Mouse (Mus musculus): ENCODE measurements at regions not wholly inside any gene's neighbourhood (a gene's known extent, or its start where the extent isn't known, plus 50 kb on each side); places are given as distances from the start of the nearest gene placed in this dataset.

DNA sequence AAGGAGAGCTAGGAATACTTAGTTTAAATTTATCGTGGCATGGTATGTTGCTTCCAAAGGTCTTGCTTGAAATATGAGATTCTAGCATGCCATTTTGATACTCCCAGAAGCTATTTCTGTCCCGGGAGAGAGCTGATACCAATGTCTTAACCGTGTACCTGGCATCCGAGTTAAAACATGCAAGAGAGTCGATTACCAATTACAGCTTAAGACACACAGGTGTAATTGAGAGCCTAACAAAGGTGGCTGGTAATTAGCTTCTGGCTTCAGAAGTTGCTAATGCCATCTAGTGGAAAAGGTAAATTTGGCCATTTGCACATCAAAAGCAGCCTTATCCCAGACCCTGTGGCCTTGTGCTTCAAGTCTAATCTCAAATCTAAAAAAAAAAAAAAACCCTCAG lies 210.0 kb upstream of the Spred2 start:
- 35% methylated on average over 5 of the region's 5 CpGs for whole genome bisulfite sequencing
- ATAC-seq (ENCODE audit: low FRiP score), result peak; percentile 24; the same call in 1 of the 2 replicates
- Histone ChIP-seq H3K4me1 (peaks cover 10% of the 10 kb centered on the region), H3K36me3 (no peaks in the 10 kb centered on the region), H3K27me3 (replicated peaks) (no peaks in the 10 kb centered on the region), H3K9ac (replicated peaks) (no peak overlapping the region; the same call in 1 of the 2 replicates), H3K4me3 (replicated peaks) (no peak overlapping the region), H3K27ac (replicated peaks) (0 out of 2 replicates have a peak overlapping the region, but pooled peaks have one; percentile 23), H3K9me3 (replicated peaks) (no peaks in the 10 kb centered on the region), H3K4me2 (peak overlapping the region; percentile 43)

- Histone ChIP-seq H3K4me2 (no peak overlapping the region), H3K9me3 (replicated peaks) (no peaks in the 10 kb centered on the region), H3K4me1 (peaks cover 10% of the 10 kb centered on the region), H3K36me3 (no peaks in the 10 kb centered on the region), H3K4me3 (replicated peaks) (no peak overlapping the region), H3K27ac (replicated peaks) (no peak overlapping the region), H3K9ac (replicated peaks) (no peak overlapping the region), H3K27me3 (replicated peaks) (no peaks in the 10 kb centered on the region)
- no peak for ATAC-seq (ENCODE audit: low FRiP score)
- WGBS, result 31% methylated on average over 8 of the region's 8 CpGs
Observed at GRCm38 (mm10) chr11:19714888-19715595, 209.1 kb upstream of the Spred2 start.

DNA sequence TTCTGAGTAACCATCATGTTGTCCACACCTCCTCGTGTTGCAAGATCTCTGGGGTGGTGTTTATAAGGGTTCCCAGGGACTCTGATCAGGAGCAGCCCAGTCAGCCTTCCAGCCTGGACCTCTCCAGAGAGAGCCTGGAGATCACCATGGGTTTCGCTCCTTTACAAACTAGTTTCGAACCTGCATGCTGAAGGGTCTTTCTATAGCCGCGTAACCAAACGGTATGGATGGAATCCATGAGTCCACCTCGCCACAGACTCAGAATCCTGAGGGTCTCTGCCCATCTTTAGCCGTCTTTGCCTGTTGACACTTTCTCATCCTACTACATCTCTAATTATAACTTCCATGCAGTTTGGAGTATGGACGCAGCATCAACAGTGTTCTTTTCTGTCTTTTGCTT lies 206.0 kb upstream of the Spred2 start:
- H3K4me2 ChIP-seq, result no peak overlapping the region
- WGBS, result 97% methylated on average over 9 of the region's 9 CpGs
- H3K4me3 ChIP-seq (replicated peaks), result no peak overlapping the region
- no peaks in the 10 kb centered on the region for H3K27me3 ChIP-seq (replicated peaks)
- ATAC-seq (ENCODE audit: low FRiP score), result no peak
- peaks cover 8% of the 10 kb centered on the region for H3K4me1 ChIP-seq
- H3K9me3 ChIP-seq (replicated peaks), result no peaks in the 10 kb centered on the region
- no peak overlapping the region for H3K9ac ChIP-seq (replicated peaks)
- no peak overlapping the region for H3K27ac ChIP-seq (replicated peaks)
- no peaks in the 10 kb centered on the region for H3K36me3 ChIP-seq

DNA sequence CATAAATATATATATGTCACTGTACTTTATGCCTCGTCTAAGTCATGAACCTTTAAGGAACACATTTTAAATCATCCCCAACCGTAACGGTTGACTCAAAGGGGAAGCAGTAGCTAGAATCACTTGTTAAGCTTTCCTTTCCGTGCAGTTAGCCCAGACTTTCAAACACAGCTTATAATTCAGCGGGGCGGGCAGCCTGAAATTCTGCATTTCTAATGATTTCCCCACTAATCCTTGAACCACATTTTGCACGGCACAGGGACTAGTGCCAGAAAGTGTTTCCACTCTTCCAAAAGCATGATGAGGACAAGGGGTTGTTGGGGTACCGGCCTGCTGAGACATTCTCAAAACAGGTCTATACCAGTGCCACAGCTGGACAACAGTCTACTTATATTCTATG lies 195.1 kb upstream of the Spred2 start:
- H3K27ac ChIP-seq (replicated peaks), result no peak overlapping the region
- no peak overlapping the region for H3K4me2 ChIP-seq
- H3K9me3 ChIP-seq (replicated peaks), result no peaks in the 10 kb centered on the region
- no peaks in the 10 kb centered on the region for H3K36me3 ChIP-seq
- H3K27me3 ChIP-seq (replicated peaks), result no peaks in the 10 kb centered on the region
- 90% methylated on average over 8 of the region's 8 CpGs for WGBS
- ATAC-seq (ENCODE audit: low FRiP score), result no peak
- no peak overlapping the region for H3K4me3 ChIP-seq (replicated peaks)
- no peak overlapping the region for H3K9ac ChIP-seq (replicated peaks)
- H3K4me1 ChIP-seq, result no peaks in the 10 kb centered on the region

- 89% methylated on average over 5 of the region's 5 CpGs for WGBS
- ATAC-seq (ENCODE audit: low FRiP score), result no peak
- no peaks in the 10 kb centered on the region for H3K9me3 ChIP-seq (replicated peaks)
Observed at GRCm38 (mm10) chr11:19730747-19731146, 193.4 kb upstream of the Spred2 start.

GRCm38 (mm10) chr11:19736076-19736475 lies 188.1 kb upstream of the Spred2 start:
- 92% methylated on average over 7 of the region's 7 CpGs for whole genome bisulfite sequencing
- ATAC-seq (ENCODE audit: low FRiP score), result no peak

More at GRCm38 (mm10) chr11:19730747-19731146, 193.4 kb upstream of the Spred2 start:
- H3K4me3 ChIP-seq (replicated peaks), result no peak overlapping the region
- H3K4me1 ChIP-seq, result no peaks in the 10 kb centered on the region
- no peak overlapping the region for H3K27ac ChIP-seq (replicated peaks)
- no peak overlapping the region for H3K4me2 ChIP-seq
- no peaks in the 10 kb centered on the region for H3K36me3 ChIP-seq
- H3K27me3 ChIP-seq (replicated peaks), result no peaks in the 10 kb centered on the region
- H3K9ac ChIP-seq (replicated peaks), result no peak overlapping the region

DNA sequence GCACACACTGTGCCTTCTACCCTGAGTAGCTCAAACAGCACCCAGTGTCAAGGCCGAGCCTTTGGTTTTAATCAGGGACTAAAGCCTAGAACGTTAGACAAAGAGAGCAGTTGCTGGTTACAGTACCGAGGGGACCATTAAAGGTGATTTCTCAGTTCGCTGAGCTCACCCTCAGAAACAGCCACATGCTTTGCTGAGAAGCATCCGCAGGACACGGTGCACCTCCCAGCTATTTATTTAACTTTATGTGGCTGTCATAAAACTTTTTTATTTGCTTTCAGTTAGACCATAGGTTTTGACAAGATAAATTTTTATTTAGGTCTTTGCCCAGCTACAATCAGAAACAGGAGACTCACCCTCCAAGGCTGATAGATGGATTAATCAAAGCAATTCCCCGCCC lies 187.2 kb upstream of the Spred2 start:
- Histone ChIP-seq H3K27ac (replicated peaks) (no peak overlapping the region), H3K4me3 (replicated peaks) (no peak overlapping the region), H3K36me3 (no peaks in the 10 kb centered on the region), H3K4me2 (no peak overlapping the region), H3K4me1 (peaks cover 14% of the 10 kb centered on the region), H3K9ac (replicated peaks) (no peak overlapping the region), H3K9me3 (replicated peaks) (no peaks in the 10 kb centered on the region), H3K27me3 (replicated peaks) (no peaks in the 10 kb centered on the region)
- no peak for ATAC-seq (ENCODE audit: low FRiP score)
- WGBS, result 20% methylated on average over 7 of the region's 7 CpGs

More at GRCm38 (mm10) chr11:19736076-19736475, 188.1 kb upstream of the Spred2 start:
- Histone ChIP-seq H3K4me2 (no peak overlapping the region), H3K27ac (replicated peaks) (no peak overlapping the region), H3K27me3 (replicated peaks) (no peaks in the 10 kb centered on the region), H3K36me3 (no peaks in the 10 kb centered on the region), H3K4me3 (replicated peaks) (no peak overlapping the region), H3K4me1 (peaks cover 14% of the 10 kb centered on the region), H3K9me3 (replicated peaks) (no peaks in the 10 kb centered on the region), H3K9ac (replicated peaks) (no peak overlapping the region)

DNA sequence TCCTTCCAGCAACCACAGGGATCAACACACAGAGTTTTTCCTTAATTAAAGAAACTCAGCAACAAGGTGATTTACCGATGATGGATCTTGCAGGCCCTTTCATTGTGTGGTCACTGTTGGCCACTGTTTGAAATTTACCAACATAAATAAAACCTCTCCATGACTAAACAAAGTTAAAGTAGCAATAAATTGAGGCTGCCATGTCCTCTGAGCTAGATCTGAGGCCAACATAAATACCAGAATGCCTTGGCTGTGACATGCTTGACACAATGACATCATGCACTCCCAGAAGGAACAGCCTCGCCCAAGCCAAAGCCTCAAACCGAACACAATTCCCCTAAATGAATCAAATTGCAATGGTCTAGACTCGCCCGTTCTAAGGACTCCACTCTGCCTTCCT lies 186.8 kb upstream of the Spred2 start:
- H3K4me1 ChIP-seq, result peaks cover 14% of the 10 kb centered on the region
- ATAC-seq (ENCODE audit: low FRiP score), result peak; percentile 55; the same call in 1 of the 2 replicates
- H3K4me3 ChIP-seq (replicated peaks), result no peak overlapping the region
- no peaks in the 10 kb centered on the region for H3K9me3 ChIP-seq (replicated peaks)
- no peaks in the 10 kb centered on the region for H3K27me3 ChIP-seq (replicated peaks)
- 26% methylated on average over 5 of the region's 5 CpGs for WGBS
- H3K4me2 ChIP-seq, result no peak overlapping the region
- H3K9ac ChIP-seq (replicated peaks), result no peak overlapping the region
- H3K36me3 ChIP-seq, result no peaks in the 10 kb centered on the region
- H3K27ac ChIP-seq (replicated peaks), result no peak overlapping the region

GRCm38 (mm10) chr11:19737807-19738206 lies 186.4 kb upstream of the Spred2 start:
- no peak for ATAC-seq (ENCODE audit: low FRiP score)
- no peak overlapping the region for H3K4me2 ChIP-seq
- H3K27me3 ChIP-seq (replicated peaks), result no peaks in the 10 kb centered on the region
- H3K36me3 ChIP-seq, result no peaks in the 10 kb centered on the region
- H3K4me1 ChIP-seq, result peaks cover 14% of the 10 kb centered on the region
- no peak overlapping the region for H3K9ac ChIP-seq (replicated peaks)
- no peaks in the 10 kb centered on the region for H3K9me3 ChIP-seq (replicated peaks)
- H3K27ac ChIP-seq (replicated peaks), result no peak overlapping the region
- 53% methylated on average over 5 of the region's 5 CpGs for WGBS
- H3K4me3 ChIP-seq (replicated peaks), result no peak overlapping the region

DNA sequence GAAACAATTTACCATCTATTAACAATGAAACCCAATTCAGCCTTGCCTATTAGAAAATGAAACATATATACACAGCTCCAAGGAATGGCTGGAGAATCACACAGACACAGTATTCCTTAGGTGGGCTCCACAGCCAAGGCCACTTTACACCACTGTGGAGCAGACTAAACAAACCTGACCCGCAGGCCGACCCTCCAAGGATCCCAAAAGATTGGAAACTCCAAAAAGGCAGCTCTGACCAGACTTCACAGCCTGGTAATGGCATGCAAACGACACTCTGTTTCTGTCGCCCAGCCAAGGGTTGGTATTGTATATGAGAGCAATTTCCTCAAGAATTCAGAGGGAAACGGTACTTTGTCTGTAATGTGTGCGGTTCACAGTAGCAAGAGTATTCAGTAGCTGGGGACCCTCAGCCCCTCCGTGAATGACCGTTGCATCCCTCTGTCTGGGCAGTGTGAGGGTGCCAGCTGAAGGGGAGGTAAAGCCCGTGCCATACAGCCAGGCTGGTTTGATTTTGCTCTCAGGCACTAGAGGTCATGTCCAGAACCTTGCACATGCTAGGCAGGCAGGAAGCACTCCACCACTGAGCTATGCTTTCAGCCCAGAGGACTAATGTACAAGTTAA lies 184.5 kb upstream of the Spred2 start:
- 38% methylated on average over 9 of the region's 9 CpGs for WGBS
- H3K9ac ChIP-seq (replicated peaks), result no peak overlapping the region
- H3K4me1 ChIP-seq, result peaks cover 14% of the 10 kb centered on the region
- no peaks in the 10 kb centered on the region for H3K36me3 ChIP-seq
- no peaks in the 10 kb centered on the region for H3K27me3 ChIP-seq (replicated peaks)
- H3K27ac ChIP-seq (replicated peaks), result no peak overlapping the region
- no peak for ATAC-seq (ENCODE audit: low FRiP score)
- H3K4me3 ChIP-seq (replicated peaks), result no peak overlapping the region
- H3K4me2 ChIP-seq, result no peak overlapping the region
- H3K9me3 ChIP-seq (replicated peaks), result no peaks in the 10 kb centered on the region

- Histone ChIP-seq H3K36me3 (no peaks in the 10 kb centered on the region), H3K27ac (replicated peaks) (no peak overlapping the region), H3K9ac (replicated peaks) (no peak overlapping the region), H3K27me3 (replicated peaks) (no peaks in the 10 kb centered on the region), H3K9me3 (replicated peaks) (no peaks in the 10 kb centered on the region), H3K4me2 (no peak overlapping the region), H3K4me3 (replicated peaks) (no peak overlapping the region), H3K4me1 (peaks cover 14% of the 10 kb centered on the region)
- WGBS, result 74% methylated on average over 3 of the region's 3 CpGs
- no peak for ATAC-seq (ENCODE audit: low FRiP score)
Observed at GRCm38 (mm10) chr11:19740562-19740961, 183.6 kb upstream of the Spred2 start.

Measured in neural tube, embryonic 15.5 days (tissue).